Mouse (Mus musculus) megakaryocyte-erythroid progenitor cell, adult 5-6 weeks (primary cell): Measurements from ENCODE around the gene Zfp526. TPM values are rescaled to one million over a fixed set of nuclear protein-coding genes. Genes with fewer than 3 reads are reported as not detected.
A peak's percentile ranks its signal among the peaks of the same experiment; 100 is the strongest.

Experiments
- ATAC-seq: replicated peaks from 2 replicates; pipeline ENCODE4 v1.8.0; 2016; ENCODE audit warnings: mild to moderate bottlenecking, inconsistent platforms; ENCODE audit not compliant: severe bottlenecking, poor library complexity, low FRiP score, low TSS enrichment
- total RNA-seq, 2 experiments: library from RNA; stranded (forward) in 1 of 2; stranded (reverse) in 1 of 2; fragments of 200-1000, 215-1000 nt in 1 of 2; fragments of >200 nt in 1 of 2; fragmentation: Nextera tagmentation in 1 of 2; gene quantifications; 2 replicates each; pipeline ENCODE4 v1.2.3; 2014 to 2017

The Zfp526 gene
- total RNA-seq, 2 experiments from 2014 or later = 10.1 to 20.3 TPM

DNA sequence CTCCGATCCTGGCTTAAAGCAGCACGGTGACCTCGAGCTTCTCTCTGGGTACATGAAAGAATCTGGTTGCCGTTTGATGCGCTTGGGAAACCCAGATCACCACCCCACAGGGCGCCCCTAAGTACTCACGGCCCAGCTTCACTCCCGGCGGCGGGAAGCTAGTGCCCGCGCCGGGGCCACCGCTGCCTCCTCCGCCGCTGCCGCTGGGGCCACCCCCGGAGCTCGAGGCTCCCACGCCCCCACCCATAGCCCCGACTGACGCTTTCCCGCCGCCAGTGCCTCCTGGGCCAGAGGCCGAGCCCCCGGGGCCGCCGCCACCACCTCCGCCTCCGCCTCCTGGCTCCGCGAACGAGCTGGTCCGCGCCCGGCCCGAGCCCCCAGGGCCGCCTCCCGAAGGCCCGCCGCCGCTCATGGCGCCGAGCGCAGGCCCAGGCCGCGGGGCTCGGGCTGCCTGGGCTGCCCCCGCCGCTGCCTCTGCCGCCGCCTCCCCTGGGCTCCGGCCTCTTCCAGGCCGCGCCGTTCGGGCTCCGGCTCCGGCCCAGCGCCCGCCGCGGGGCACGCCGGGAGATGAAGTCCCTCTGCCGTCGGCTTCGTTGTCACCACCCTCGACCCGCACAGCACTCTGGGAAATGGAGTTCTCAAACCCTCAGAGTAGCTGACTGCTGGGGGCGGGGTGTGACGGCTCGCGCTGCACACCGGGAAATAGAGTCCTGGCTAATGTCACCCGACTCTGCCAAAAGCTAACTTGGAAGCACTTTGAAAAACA lies 16.2 kb downstream of the Zfp526 start, which contains the start of gene Gsk3a:
TSS of gene Gsk3a (minus strand) at position 603 of the 766 bp plus-strand sequence.
- peak; percentile 73 for ATAC-seq

GRCm38 (mm10) chr7:25238015-25238706 lies 16.9 kb downstream of the Zfp526 start:
- ATAC-seq = peak; percentile 79

GRCm38 (mm10) chr7:25238829-25239623 lies 17.8 kb downstream of the Zfp526 start:
- peak; percentile 79 for ATAC-seq

GRCm38 (mm10) chr7:25240631-25241030 lies 19.4 kb downstream of the Zfp526 start:
- no peak for ATAC-seq

GRCm38 (mm10) chr7:25241062-25241461 lies 19.8 kb downstream of the Zfp526 start:
- ATAC-seq = no peak

DNA sequence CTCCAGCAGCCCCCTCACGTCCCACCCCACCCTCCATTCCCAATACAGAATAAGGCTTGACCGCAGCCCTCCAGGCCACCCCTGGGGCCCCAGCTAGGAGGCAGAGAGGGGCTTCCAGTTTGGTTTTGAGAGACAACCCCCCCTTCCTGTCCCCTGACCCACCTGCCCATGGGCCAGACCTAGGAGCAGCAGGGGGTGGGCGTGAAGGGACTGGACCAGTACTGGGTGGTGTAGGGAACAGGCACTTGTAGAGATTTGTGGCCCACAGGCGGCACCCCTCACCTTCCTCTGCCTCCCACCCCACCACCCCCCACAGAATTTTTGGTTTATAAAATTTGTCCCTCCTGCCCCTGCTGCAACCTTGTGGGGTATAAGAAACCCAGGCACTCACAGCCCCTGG lies 22.1 kb downstream of the Zfp526 start:
- no peak for ATAC-seq

GRCm38 (mm10) chr7:25244562-25245369 lies 23.5 kb downstream of the Zfp526 start:
- ATAC-seq = no peak

GRCm38 (mm10) chr7:25246079-25246758 lies 25.0 kb downstream of the Zfp526 start:
- ATAC-seq = no peak

DNA sequence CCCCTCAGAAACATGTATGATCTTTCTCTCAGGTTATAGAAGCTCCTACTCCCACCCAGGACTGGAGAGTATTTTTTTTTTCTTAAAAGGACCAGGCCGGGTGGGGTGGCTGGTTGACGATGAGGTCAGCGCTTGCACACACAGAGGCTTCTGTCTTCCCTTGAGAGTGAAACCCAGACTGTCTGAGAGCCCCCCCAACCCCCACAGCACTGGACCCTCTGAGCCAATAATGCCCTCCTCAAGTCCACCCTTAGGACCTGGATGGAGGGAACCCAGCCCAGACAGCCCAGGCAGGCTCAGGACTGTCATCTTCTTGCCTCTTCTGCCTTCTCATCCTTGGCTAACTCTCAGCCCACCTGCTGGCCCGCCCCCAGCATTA lies 25.5 kb downstream of the Zfp526 start:
- no peak for ATAC-seq

GRCm38 (mm10) chr7:25247498-25247897 lies 26.3 kb downstream of the Zfp526 start:
- ATAC-seq = no peak

- ATAC-seq = no peak
These were observed 26.9 kb downstream of the Zfp526 start for GRCm38 (mm10) chr7:25248018-25248647.

- ATAC-seq = peak; percentile 28; the same call in 1 of the 2 replicates
These were observed 27.7 kb downstream of the Zfp526 start for GRCm38 (mm10) chr7:25248846-25249313.

GRCm38 (mm10) chr7:25249314-25250140 lies 28.3 kb downstream of the Zfp526 start:
- peak; percentile 33 for ATAC-seq

- peak; percentile 80 for ATAC-seq
These were observed 29.1 kb downstream of the Zfp526 start, which contains the start of gene Erf for GRCm38 (mm10) chr7:25250141-25250972. TSS of gene Erf (minus strand) at chr7:25250761.

DNA sequence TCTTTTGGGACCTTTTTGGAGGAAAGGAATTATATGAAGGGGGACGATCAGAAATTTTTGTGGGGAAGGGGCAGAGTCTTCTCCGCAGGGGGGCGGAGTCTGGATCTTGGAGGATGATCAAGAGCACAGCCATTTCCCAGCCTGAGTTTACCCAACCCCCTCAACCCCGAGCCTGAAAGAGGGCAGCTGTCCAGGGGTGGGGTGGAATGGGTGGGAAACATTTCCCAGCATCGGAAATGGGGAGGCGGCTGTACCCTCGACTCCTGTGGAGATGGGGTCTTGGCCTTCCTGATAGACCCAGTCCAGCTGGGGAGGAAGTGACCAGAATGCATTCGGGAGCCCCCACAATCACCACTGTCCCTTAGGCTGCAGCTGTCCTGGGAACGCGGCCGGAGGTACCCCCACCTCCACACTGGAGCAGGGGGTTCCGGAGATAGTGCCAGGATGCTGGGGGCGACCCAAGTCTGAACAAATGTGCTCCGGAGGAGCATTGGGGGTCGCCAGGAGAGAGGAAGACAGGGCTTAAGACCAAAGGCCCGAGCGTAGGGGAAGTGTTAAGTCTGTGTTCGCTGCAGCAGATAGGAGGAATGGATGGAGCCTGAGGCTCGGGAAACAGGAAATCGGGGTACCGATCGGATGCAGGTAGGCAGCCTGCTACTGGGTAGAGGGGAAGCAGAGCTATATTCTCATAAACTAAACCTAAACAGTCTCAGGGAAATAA lies 30.0 kb downstream of the Zfp526 start:
- no peak for ATAC-seq

- no peak for ATAC-seq
These were observed 30.6 kb downstream of the Zfp526 start for GRCm38 (mm10) chr7:25251822-25252221.
